Mouse (Mus musculus) midbrain, postnatal 0 days (tissue): ENCODE data around the gene Txnip. TPM values are rescaled to one million over a fixed set of nuclear protein-coding genes. Genes with fewer than 3 reads are reported as not detected.
"Not testable (repeated sequence)": the region's sequence is repeated elsewhere in the genome, so short reads cannot be mapped to it uniquely, and the experiment has no call there.

Experiments used
- ATAC-seq: fragments of 200-750 bp; cut with Nextera tagmentation; 2 replicates; pipeline ENCODE4 v1.8.0; 2017; ENCODE audit warnings: moderate number of reproducible peaks, mild to moderate bottlenecking, moderate TSS enrichment, moderate library complexity; ENCODE audit not compliant: low FRiP score
- DNase-seq: peaks from one replicate; pipeline ENCODE4 v3.0.0-alpha.2; 2015; ENCODE audit warnings: low spot score
- H3K27ac ChIP-seq: fragments of 300-500 bp; sonication (generic); 2 replicates; pipeline ENCODE4 v1.5.1; 2014; ENCODE audit warnings: low read depth, mild to moderate bottlenecking, low read length, mixed read lengths
- H3K27me3 ChIP-seq: fragments of 300-500 bp; sonication (generic); 2 replicates; pipeline ENCODE4 v1.6.1; 2014; ENCODE audit warnings: low read length, control low read depth, mixed read lengths; ENCODE audit not compliant: insufficient read depth
- H3K36me3 ChIP-seq: fragments of 300-500 bp; sonication (generic); 2 replicates; pipeline ENCODE4 v1.6.1; 2014; ENCODE audit warnings: low read length, control low read depth, mixed read lengths; ENCODE audit not compliant: insufficient read depth
- H3K4me1 ChIP-seq: fragments of 300-500 bp; sonication (generic); 2 replicates; pipeline ENCODE4 v1.6.1; 2014; ENCODE audit warnings: mild to moderate bottlenecking, control low read depth, antibody characterized with exemption, low read length, mixed read lengths; ENCODE audit not compliant: insufficient read depth
- H3K4me2 ChIP-seq: fragments of 300-500 bp; sonication (generic); 2 replicates; pipeline ENCODE4 v1.6.1; 2014; ENCODE audit warnings: low read depth, mild to moderate bottlenecking, low read length, mixed read lengths; ENCODE audit not compliant: poor library complexity, severe bottlenecking
- H3K4me3 ChIP-seq: fragments of 300-500 bp; sonication (generic); 2 replicates; pipeline ENCODE4 v1.5.1; 2014; ENCODE audit warnings: low read depth, mild to moderate bottlenecking, low read length, moderate library complexity
- H3K9ac ChIP-seq: fragments of 300-500 bp; sonication (generic); replicated peaks from 2 replicates; pipeline ENCODE4 v1.6.1; 2014; ENCODE audit warnings: mild to moderate bottlenecking, low read length, moderate library complexity, mixed read lengths; ENCODE audit not compliant: poor library complexity, severe bottlenecking
- H3K9me3 ChIP-seq: fragments of 300-500 bp; sonication (generic); 2 replicates; pipeline ENCODE4 v1.6.1; 2016; ENCODE audit warnings: low read length, control low read depth
- CTCF ChIP-seq: IDR thresholded peaks from 2 replicates; pipeline ENCODE4 v1.5.1; 2016; ENCODE audit warnings: antibody characterized with exemption, mild to moderate bottlenecking
- WGBS: fragments of 180-500 bp; shearing (Covaris S2); extraction: QIAGEN DNeasy Blood & Tissue Kit; methylation state at CpG from one replicate; pipeline ENCODE4 v1.1.7; 2014; 5-methylcytosine and 5-hydroxymethylcytosine counted together
- polyA plus RNA-seq: library from polyadenylated mRNA; unstranded; fragments of >200 nt; fragmentation: Nextera tagmentation; extraction: Ambion mirVana; gene quantifications from 2 replicates; pipeline ENCODE4 v1.2.1, GENCODE M21; 2015
- total RNA-seq: library from RNA; depleted of rRNA; stranded (reverse); fragments of >200 nt; gene quantifications from 2 replicates; pipeline ENCODE4 v1.2.3, GENCODE M21; 2014

Txnip gene
- total and polyA plus RNA-seq, 2 experiments from 2014 or later, result 116 to 145 TPM

- peaks cover 16% of the 10 kb centered on the region; the same call in 1 of the 2 replicates for H3K4me1 ChIP-seq
- WGBS, result under 1% methylated on average over 27 of the region's 27 CpGs
- peak; percentile 87 for ATAC-seq
Measured at GRCm38 (mm10) chr3:96600639-96601250, 43.0 kb downstream of the Txnip start, which contains the start of gene Lix1l. TSS of gene Lix1l (plus strand) at chr3:96601149.

GRCm38 (mm10) chr3:96601251-96601787 lies 43.6 kb downstream of the Txnip start:
- no peaks in the 10 kb centered on the region for H3K36me3 ChIP-seq
- no peaks in the 10 kb centered on the region for H3K9me3 ChIP-seq
- no peak for TF ChIP-seq CTCF
- peak; percentile 57 for ATAC-seq
- H3K9ac ChIP-seq, result peak overlapping the region; percentile 80
- DNase-seq, result peak; percentile 76
- H3K4me1 ChIP-seq, result peaks cover 12% of the 10 kb centered on the region; the same call in 1 of the 2 replicates
- peak overlapping the region; percentile 83 for H3K27ac ChIP-seq
- peak overlapping the region; percentile 83 for H3K4me3 ChIP-seq
- peak overlapping the region; percentile 72 for H3K4me2 ChIP-seq
- H3K27me3 ChIP-seq, result no peaks in the 10 kb centered on the region
- under 1% methylated on average over 17 of the region's 40 CpGs for WGBS

More at GRCm38 (mm10) chr3:96600639-96601250, 43.0 kb downstream of the Txnip start, which contains the start of gene Lix1l:
- Histone ChIP-seq H3K4me3 (peak within 1 kb of the TSS; percentile 83), H3K27me3 (no peaks in the 10 kb centered on the region), H3K36me3 (no peaks in the 10 kb centered on the region), H3K27ac (peak within 1 kb of the TSS; percentile 83), H3K9ac (peak within 1 kb of the TSS; percentile 80), H3K4me2 (peak within 1 kb of the TSS; percentile 72), H3K9me3 (no peaks in the 10 kb centered on the region)
- DNase-seq, result peak; percentile 98
- no peak for TF ChIP-seq CTCF

- peaks cover 12% of the 10 kb centered on the region; the same call in 1 of the 2 replicates for H3K4me1 ChIP-seq
- peak overlapping the region; percentile 80 for H3K9ac ChIP-seq
- 8% methylated on average over 10 of the region's 10 CpGs for WGBS
- ATAC-seq, result no peak
- H3K9me3 ChIP-seq, result no peaks in the 10 kb centered on the region
- H3K4me2 ChIP-seq, result peak overlapping the region; percentile 72
- TF ChIP-seq CTCF, result no peak
- H3K36me3 ChIP-seq, result no peaks in the 10 kb centered on the region
- no peaks in the 10 kb centered on the region for H3K27me3 ChIP-seq
- H3K27ac ChIP-seq, result peak overlapping the region; percentile 59
- peak; percentile 75 for DNase-seq
- H3K4me3 ChIP-seq, result peak overlapping the region; percentile 83
Measured at GRCm38 (mm10) chr3:96601941-96602703, 44.4 kb downstream of the Txnip start.

- Histone ChIP-seq H3K36me3 (no peaks in the 10 kb centered on the region), H3K4me1 (peaks cover 12% of the 10 kb centered on the region; the same call in 1 of the 2 replicates), H3K4me3 (peak overlapping the region; percentile 83), H3K4me2 (peak overlapping the region; percentile 72), H3K9ac (peak overlapping the region; percentile 29), H3K27ac (peak overlapping the region; percentile 38; the same call in 1 of the 2 replicates), H3K27me3 (no peaks in the 10 kb centered on the region), H3K9me3 (no peaks in the 10 kb centered on the region)
- TF ChIP-seq CTCF, result no peak
- DNase-seq, result peak; percentile 16
- ATAC-seq, result no peak
- 19% methylated on average over 5 of the region's 5 CpGs for WGBS
Measured at GRCm38 (mm10) chr3:96602704-96603084, 44.9 kb downstream of the Txnip start.

- Histone ChIP-seq H3K9me3 (no peaks in the 10 kb centered on the region), H3K4me1 (peaks cover 12% of the 10 kb centered on the region; the same call in 1 of the 2 replicates), H3K36me3 (no peaks in the 10 kb centered on the region), H3K27ac (no peak overlapping the region), H3K4me3 (peak overlapping the region; percentile 83; the same call in 1 of the 2 replicates), H3K9ac (peak overlapping the region; percentile 29; the same call in 1 of the 2 replicates), H3K4me2 (peak overlapping the region; percentile 72), H3K27me3 (no peaks in the 10 kb centered on the region)
- WGBS, result 22% methylated on average over 5 of the region's 5 CpGs
- DNase-seq (peak; percentile 87), ATAC-seq (no peak)
- no peak for TF ChIP-seq CTCF
Measured at GRCm38 (mm10) chr3:96603311-96603710, 45.6 kb downstream of the Txnip start.

- DNase-seq, H3K9me3 ChIP-seq, H3K36me3 ChIP-seq, H3K9ac ChIP-seq, H3K4me3 ChIP-seq, ATAC-seq, H3K27ac ChIP-seq, H3K27me3 ChIP-seq, H3K4me2 ChIP-seq: not testable (repeated sequence)
- WGBS, result 80% methylated on average over 4 of the region's 4 CpGs
- H3K4me1 ChIP-seq, result peaks cover 12% of the 10 kb centered on the region; the same call in 1 of the 2 replicates
Measured at GRCm38 (mm10) chr3:96606007-96606406, 48.2 kb downstream of the Txnip start.
